Mouse (Mus musculus) heart, embryonic 14.5 days (tissue): ENCODE data around the gene Shh. TPM values are rescaled to one million over a fixed set of nuclear protein-coding genes. Genes with fewer than 3 reads are reported as not detected.
A peak's percentile ranks its signal among the peaks of the same experiment; 100 is the strongest.

ENCODE experiments used
- ATAC-seq: fragments of 200-750 bp; cut with Nextera tagmentation; 2 replicates; pipeline ENCODE4 v1.8.0; 2017; ENCODE audit warnings: low read depth, moderate TSS enrichment; ENCODE audit not compliant: insufficient number of reproducible peaks, insufficient read depth, low FRiP score
- H3K27ac ChIP-seq, 2 experiments: fragments of 200-500 bp in 1 of 2; fragments of 300-500 bp in 1 of 2; sonication (generic) in 1 of 2; replicated peaks in 1 of 2; 2 replicates each; pipeline ENCODE4 v1.5.1; 2012 to 2014; ENCODE audit warnings: low read depth in 2 of 2, low read length in 2 of 2, control low read depth in 1 of 2, mild to moderate bottlenecking in 1 of 2, mixed read lengths in 1 of 2; ENCODE audit not compliant: control insufficient read depth in 1 of 2, insufficient read depth in 1 of 2
- H3K27me3 ChIP-seq: fragments of 300-500 bp; sonication (generic); 2 replicates; pipeline ENCODE4 v1.6.1; 2014; ENCODE audit warnings: mild to moderate bottlenecking, low read length, control low read depth; ENCODE audit not compliant: control insufficient read depth, insufficient read depth
- H3K36me3 ChIP-seq: fragments of 300-500 bp; sonication (generic); 2 replicates; pipeline ENCODE4 v1.6.1; 2014; ENCODE audit warnings: mild to moderate bottlenecking, control low read depth, low read length, mixed read lengths; ENCODE audit not compliant: control insufficient read depth, insufficient read depth
- H3K4me1 ChIP-seq, 2 experiments: fragments of 200-500 bp in 1 of 2; fragments of 300-500 bp in 1 of 2; sonication (generic) in 1 of 2; 2 replicates each; pipeline ENCODE4 v1.6.1; 2012 to 2014; ENCODE audit warnings: low read length in 2 of 2, control low read depth in 1 of 2, mixed read lengths in 1 of 2; ENCODE audit not compliant: control insufficient read depth in 2 of 2, insufficient read depth in 2 of 2
- H3K4me2 ChIP-seq: fragments of 300-500 bp; sonication (generic); 2 replicates; pipeline ENCODE4 v1.6.1; 2014; ENCODE audit warnings: mild to moderate bottlenecking, low read length
- H3K4me3 ChIP-seq, 2 experiments: fragments of 200-500 bp in 1 of 2; fragments of 300-500 bp in 1 of 2; sonication (generic) in 1 of 2; 2 replicates each; pipeline ENCODE4 v1.5.1; 2012 to 2014; ENCODE audit warnings: low read length in 2 of 2, mild to moderate bottlenecking in 2 of 2, control low read depth in 1 of 2, low read depth in 1 of 2, moderate library complexity in 1 of 2; ENCODE audit not compliant: control insufficient read depth in 1 of 2, insufficient read depth in 1 of 2
- H3K9ac ChIP-seq: fragments of 300-500 bp; sonication (generic); 2 replicates; pipeline ENCODE4 v1.6.1; 2014; ENCODE audit warnings: mild to moderate bottlenecking, low read length
- H3K9me3 ChIP-seq: fragments of 300-500 bp; sonication (generic); 2 replicates; pipeline ENCODE4 v1.6.1; 2016; ENCODE audit warnings: low read length, control low read depth; ENCODE audit not compliant: control insufficient read depth
- WGBS: fragments of 180-500 bp; shearing (Covaris S2); extraction: QIAGEN DNeasy Blood & Tissue Kit; methylation state at CpG from one replicate; pipeline ENCODE4 v1.1.7; 2014; 5-methylcytosine and 5-hydroxymethylcytosine counted together
- polyA plus RNA-seq: library from polyadenylated mRNA; unstranded; fragments of >200 nt; fragmentation: Nextera tagmentation; extraction: Ambion mirVana; gene quantifications from 2 replicates; pipeline ENCODE4 v1.2.1, GENCODE M21; 2014

Shh gene
- polyA plus RNA-seq, 1 experiment from 2014 or later: not detected

DNA sequence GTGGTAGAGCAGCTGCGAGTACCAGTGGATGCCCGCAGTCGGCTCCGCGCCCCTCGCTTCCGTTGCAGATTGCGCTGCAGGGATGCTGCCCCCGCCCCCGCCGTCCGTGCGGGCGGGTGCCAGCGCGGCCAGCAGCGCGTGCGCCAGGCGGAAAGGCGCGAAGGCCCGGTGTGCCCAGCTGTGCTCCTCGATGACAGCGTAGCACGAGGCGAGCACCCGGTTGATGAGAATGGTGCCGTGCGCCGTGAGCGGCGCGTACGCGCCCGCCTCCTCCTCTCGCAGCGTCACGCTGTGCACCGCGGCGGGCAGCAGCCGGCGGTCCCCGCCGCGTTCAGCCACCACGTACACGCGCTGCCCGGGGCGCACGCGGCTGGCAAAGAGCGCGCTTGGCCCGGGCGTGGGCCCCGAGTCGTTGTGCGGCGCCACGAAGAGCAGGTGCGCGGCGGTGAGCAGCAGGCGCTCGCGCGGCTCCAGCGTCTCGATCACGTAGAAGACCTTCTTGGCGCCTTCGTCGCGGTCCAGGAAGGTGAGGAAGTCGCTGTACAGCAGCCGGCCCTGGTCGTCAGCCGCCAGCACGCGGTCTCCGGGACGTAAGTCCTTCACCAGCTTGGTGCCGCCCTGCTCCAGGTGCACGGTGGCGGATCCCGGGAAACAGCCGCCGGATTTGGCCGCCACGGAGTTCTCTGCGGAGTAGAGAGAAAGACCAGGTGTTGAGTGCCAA lies 9.0 kb downstream of the Shh start:
- H3K27ac ChIP-seq: no peak overlapping the region
- peak overlapping the region; percentile 64 for H3K4me2 ChIP-seq
- no peak overlapping the region for H3K9ac ChIP-seq
- H3K4me1 ChIP-seq: peaks cover 6 to 22% of the 10 kb centered on the region in 2 experiments; a peak in 2 of 4 replicates
- H3K27me3 ChIP-seq: peaks cover 85% of the 10 kb centered on the region
- under 1% methylated on average over 88 of the region's 95 CpGs for WGBS
- H3K36me3 ChIP-seq: no peaks in the 10 kb centered on the region
- no peaks in the 10 kb centered on the region for H3K9me3 ChIP-seq
- ATAC-seq: no peak
- peak overlapping the region; percentile 34 to 38 for H3K4me3 ChIP-seq

DNA sequence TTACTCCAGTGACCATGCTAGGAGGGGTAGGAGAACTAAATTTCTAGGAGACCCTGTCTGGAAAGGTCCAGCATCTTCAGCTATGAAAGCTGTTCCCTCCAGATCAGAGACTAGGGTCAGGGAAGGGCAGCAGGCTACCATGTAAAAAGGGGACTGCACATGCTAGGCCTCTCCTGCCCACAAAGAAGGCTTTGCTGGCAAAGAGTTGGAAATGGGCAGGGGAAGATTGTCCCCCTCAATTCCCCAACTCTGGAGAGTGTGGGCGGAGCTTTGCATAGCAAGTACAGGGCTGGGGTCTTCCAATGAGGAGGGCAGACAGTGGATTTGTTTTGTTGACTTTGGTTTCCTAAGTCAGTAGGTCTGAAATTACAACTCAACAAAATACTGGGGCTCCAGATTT lies 10.7 kb downstream of the Shh start:
- H3K4me2 ChIP-seq: no peak overlapping the region
- WGBS: 83% methylated on average over 1 of the region's 1 CpGs
- H3K4me3 ChIP-seq: no peak overlapping the region
- ATAC-seq: no peak
- H3K27me3 ChIP-seq: peaks cover 68% of the 10 kb centered on the region
- H3K27ac ChIP-seq: no peak overlapping the region
- H3K9me3 ChIP-seq: no peaks in the 10 kb centered on the region
- H3K9ac ChIP-seq: no peak overlapping the region
- H3K4me1 ChIP-seq: peaks cover 6 to 18% of the 10 kb centered on the region in 2 experiments; a peak in 1 of 4 replicates
- H3K36me3 ChIP-seq: no peaks in the 10 kb centered on the region

DNA sequence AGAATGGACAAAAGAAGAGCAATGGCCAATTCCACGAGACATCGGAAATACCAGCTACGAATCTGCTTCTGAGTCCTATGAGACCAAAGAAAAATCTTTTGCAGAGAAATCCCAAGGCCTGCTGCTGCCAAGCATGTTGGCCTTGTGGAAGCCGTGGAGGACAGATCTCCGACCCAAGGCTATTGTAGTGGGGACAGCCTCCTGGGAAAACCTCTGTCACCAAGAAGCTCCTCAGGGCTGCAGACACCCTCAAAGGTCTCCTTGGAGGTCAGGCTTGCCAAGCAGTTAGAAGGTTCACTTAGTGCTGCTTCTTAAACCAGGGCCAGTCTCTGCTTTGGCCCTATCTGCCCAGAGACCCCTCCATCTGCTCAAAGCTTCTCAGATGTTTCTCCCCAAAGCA lies 11.3 kb downstream of the Shh start:
- Histone ChIP-seq H3K27ac (no peak overlapping the region), H3K27me3 (peaks cover 62% of the 10 kb centered on the region), H3K4me3 (no peak overlapping the region), H3K4me1 (peaks cover 6 to 18% of the 10 kb centered on the region in 2 experiments; a peak in 1 of 4 replicates), H3K4me2 (no peak overlapping the region), H3K9ac (no peak overlapping the region), H3K9me3 (no peaks in the 10 kb centered on the region), H3K36me3 (no peaks in the 10 kb centered on the region)
- 84% methylated on average over 5 of the region's 5 CpGs for WGBS
- no peak for ATAC-seq

DNA sequence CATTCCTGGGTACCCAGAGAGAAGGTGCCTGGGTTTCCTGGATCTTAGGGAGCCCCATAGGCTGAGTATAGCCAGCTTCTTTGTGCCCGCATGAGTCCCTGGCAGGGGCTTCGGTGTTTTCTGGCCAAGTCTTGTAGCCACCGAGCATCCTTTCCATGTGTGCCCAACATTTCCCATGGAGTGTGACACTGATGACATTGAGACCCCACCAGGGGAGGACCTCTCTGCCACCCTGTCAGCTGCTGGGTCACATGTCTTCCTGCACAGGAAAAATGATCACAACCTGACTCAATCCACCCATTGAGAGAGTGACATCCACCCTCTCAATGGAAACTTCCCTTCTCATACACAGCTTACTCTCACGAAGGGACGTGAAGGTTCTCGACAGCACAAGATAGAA lies 12.5 kb downstream of the Shh start:
- H3K27ac ChIP-seq: no peak overlapping the region
- H3K9ac ChIP-seq: no peak overlapping the region
- H3K4me2 ChIP-seq: no peak overlapping the region
- no peak for ATAC-seq
- 82% methylated on average over 6 of the region's 6 CpGs for WGBS
- no peaks in the 10 kb centered on the region for H3K36me3 ChIP-seq
- peaks cover 50% of the 10 kb centered on the region for H3K27me3 ChIP-seq
- H3K9me3 ChIP-seq: no peaks in the 10 kb centered on the region
- no peak overlapping the region for H3K4me3 ChIP-seq
- peaks cover 6 to 18% of the 10 kb centered on the region in 2 experiments; a peak in 1 of 4 replicates for H3K4me1 ChIP-seq

DNA sequence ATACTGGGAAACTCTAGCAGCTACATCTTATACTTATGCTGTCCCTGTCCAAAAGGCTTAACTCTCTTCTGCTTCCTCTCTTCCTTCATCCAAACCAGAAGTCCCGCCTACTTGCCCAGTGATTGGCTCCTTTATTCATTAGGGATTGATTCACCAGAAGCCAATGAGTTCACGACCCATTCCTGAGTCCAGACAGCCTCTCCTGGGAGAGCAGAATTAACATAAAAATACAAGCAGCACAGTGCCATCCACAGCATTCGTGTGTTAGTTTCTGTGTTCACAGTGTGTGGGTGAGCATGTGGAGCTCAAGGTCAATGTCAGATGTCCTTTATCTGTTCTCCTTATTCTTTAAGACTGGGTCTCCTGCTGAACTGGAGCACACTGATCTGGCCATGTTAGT lies 13.5 kb downstream of the Shh start:
- Histone ChIP-seq H3K36me3 (no peaks in the 10 kb centered on the region), H3K9ac (no peak overlapping the region), H3K4me2 (no peak overlapping the region), H3K27ac (no peak overlapping the region), H3K4me1 (peaks cover 6 to 10% of the 10 kb centered on the region in 2 experiments; a peak in 1 of 4 replicates), H3K27me3 (peaks cover 40% of the 10 kb centered on the region), H3K4me3 (no peak overlapping the region), H3K9me3 (no peaks in the 10 kb centered on the region)
- ATAC-seq: no peak
- 43% methylated on average over 3 of the region's 3 CpGs for WGBS

DNA sequence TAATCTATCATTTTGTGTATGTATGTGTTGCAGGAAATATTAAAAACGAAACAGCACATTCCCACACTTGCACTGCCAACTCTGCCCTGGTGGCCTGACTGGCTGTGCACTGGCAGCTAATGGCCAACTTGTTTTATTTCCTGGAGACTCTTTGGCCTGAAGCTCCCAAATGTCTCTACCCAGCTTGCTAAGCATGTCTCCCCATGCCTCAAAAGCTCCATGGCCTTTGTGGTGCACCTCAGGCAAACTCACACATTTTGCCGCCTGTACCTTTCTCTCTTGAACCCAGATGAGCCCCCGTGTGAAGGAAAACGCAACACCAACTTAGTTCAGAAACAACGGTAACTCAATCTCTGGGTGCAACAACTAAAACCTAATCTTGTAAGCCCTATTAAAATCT lies 14.0 kb downstream of the Shh start:
- Histone ChIP-seq H3K9me3 (no peaks in the 10 kb centered on the region), H3K27me3 (peaks cover 35% of the 10 kb centered on the region), H3K4me3 (no peak overlapping the region), H3K36me3 (no peaks in the 10 kb centered on the region), H3K9ac (no peak overlapping the region), H3K4me1 (peaks cover 4 to 5% of the 10 kb centered on the region in 2 experiments; a peak in 1 of 4 replicates), H3K4me2 (no peak overlapping the region), H3K27ac (no peak overlapping the region)
- 78% methylated on average over 5 of the region's 5 CpGs for WGBS
- no peak for ATAC-seq

DNA sequence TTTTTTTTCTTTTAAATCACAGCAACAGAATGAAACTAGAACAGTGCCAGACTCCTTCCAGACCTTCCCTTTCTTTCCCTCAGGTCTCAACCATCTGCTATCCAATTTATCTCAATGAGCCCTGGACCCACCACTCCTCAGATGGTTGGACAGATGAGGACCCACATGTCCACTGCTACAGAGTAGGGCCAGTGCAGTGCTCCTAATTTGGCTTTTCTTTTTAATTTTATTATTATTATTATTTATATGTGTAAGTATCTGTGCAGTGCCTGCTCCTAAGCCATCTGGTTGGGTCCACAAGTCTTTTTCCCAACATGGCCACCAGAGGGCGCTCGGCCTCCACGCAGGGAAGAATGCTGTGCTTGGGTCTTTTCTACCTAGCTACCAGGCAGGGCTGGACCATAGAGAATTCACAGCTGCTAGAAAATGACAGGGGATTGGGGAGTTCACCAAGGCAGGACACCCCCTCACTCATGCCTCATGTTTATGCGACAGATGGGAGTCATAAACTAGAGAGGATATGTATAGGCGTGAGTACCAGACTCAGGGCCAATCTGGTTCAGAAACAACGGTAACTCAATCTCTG lies 15.9 kb downstream of the Shh start:
- 0 out of 2 replicates have a peak, but pooled peaks have one; percentile 6 for ATAC-seq
- no peaks in the 10 kb centered on the region for H3K36me3 ChIP-seq
- H3K9me3 ChIP-seq: no peaks in the 10 kb centered on the region
- H3K4me3 ChIP-seq: no peak overlapping the region
- H3K27ac ChIP-seq: no peak overlapping the region
- H3K4me2 ChIP-seq: no peak overlapping the region
- no peak overlapping the region for H3K9ac ChIP-seq
- peaks cover 17% of the 10 kb centered on the region for H3K27me3 ChIP-seq
- H3K4me1 ChIP-seq: no peaks in the 10 kb centered on the region
- WGBS: 34% methylated on average over 6 of the region's 6 CpGs
